Mouse (Mus musculus): ENCODE data around the gene Trim80. TPM values are rescaled to one million over a fixed set of nuclear protein-coding genes. Genes with fewer than 3 reads are reported as not detected.
"Not testable (repeated sequence)": the region's sequence is repeated elsewhere in the genome, so short reads cannot be mapped to it uniquely, and the experiment has no call there.

Trim80 gene
- polyA plus RNA-seq, 3 experiments from 2014 or later: not detected

GRCm38 (mm10) chr11:115429307-115429706 is 11.0 kb upstream of the Trim80 start:
- ATAC-seq: no peak

GRCm38 (mm10) chr11:115430561-115430960 is 9.8 kb upstream of the Trim80 start:
- no peak for ATAC-seq

GRCm38 (mm10) chr11:115432814-115433213 is 7.5 kb upstream of the Trim80 start:
- no peak for ATAC-seq

GRCm38 (mm10) chr11:115433342-115433741 is 7.0 kb upstream of the Trim80 start:
- ATAC-seq: no peak

GRCm38 (mm10) chr11:115435596-115436337 is 4.6 kb upstream of the Trim80 start:
- no peak for ATAC-seq

- ATAC-seq: no peak
These were observed 2.7 kb upstream of the Trim80 start for GRCm38 (mm10) chr11:115437571-115438122.

GRCm38 (mm10) chr11:115439326-115439725 is 1.0 kb upstream of the Trim80 start:
- ATAC-seq: no peak

GRCm38 (mm10) chr11:115441417-115441816 is 1.1 kb downstream of the Trim80 start:
- ATAC-seq: no peak

- no peak for ATAC-seq
These were observed 6.6 kb downstream of the Trim80 start for GRCm38 (mm10) chr11:115446906-115447305.

- no peak for ATAC-seq
These were observed 7.1 kb downstream of the Trim80 start for GRCm38 (mm10) chr11:115447321-115447885.

GRCm38 (mm10) chr11:115448075-115448474 is 7.7 kb downstream of the Trim80 start:
- ATAC-seq: no peak

- no peak for ATAC-seq
These were observed 8.7 kb downstream of the Trim80 start for GRCm38 (mm10) chr11:115448998-115449397.

GRCm38 (mm10) chr11:115450176-115450575 is 9.8 kb downstream of the Trim80 start:
- no peak for ATAC-seq

- ATAC-seq: peak; percentile 94
These were observed 11.5 kb downstream of the Trim80 start for GRCm38 (mm10) chr11:115451781-115452241.

GRCm38 (mm10) chr11:115452281-115452860 is 12.0 kb downstream of the Trim80 start:
- ATAC-seq: no peak

- no peak for ATAC-seq
These were observed 13.0 kb downstream of the Trim80 start for GRCm38 (mm10) chr11:115453306-115453705.

- ATAC-seq: not testable (repeated sequence)
These were observed 14.5 kb downstream of the Trim80 start for GRCm38 (mm10) chr11:115454822-115455221.

- ATAC-seq: no peak
These were observed 15.3 kb downstream of the Trim80 start for GRCm38 (mm10) chr11:115455619-115456018.

- no peak for ATAC-seq
These were observed 15.8 kb downstream of the Trim80 start for GRCm38 (mm10) chr11:115456182-115456581.

- no peak for ATAC-seq
These were observed 17.1 kb downstream of the Trim80 start for GRCm38 (mm10) chr11:115457405-115457804.

GRCm38 (mm10) chr11:115460976-115461375 is 20.6 kb downstream of the Trim80 start:
- ATAC-seq: no peak

GRCm38 (mm10) chr11:115461846-115462242 is 21.5 kb downstream of the Trim80 start:
- ATAC-seq: no peak

- peak; percentile 23 for ATAC-seq
These were observed 22.0 kb downstream of the Trim80 start, which contains the start of gene Slc16a5 for GRCm38 (mm10) chr11:115462243-115462891. Slc16a5 (plus strand) TSS chr11:115462474.

Data from inflammation-experienced regulatory T-cells, adult 6 months (primary cell).